Mouse (Mus musculus) frontal cortex, postnatal 10 days (tissue): Measurements from ENCODE around the gene Asb18.

Source experiments
- DNase-seq, 2 experiments: peaks; one replicate each; pipeline ENCODE4 v3.0.0; 2022; ENCODE audit warnings: low spot score in 2 of 2, mixed read lengths in 1 of 2

Asb18 gene

GRCm38 (mm10) chr1:89971848-89972247, 42.6 kb downstream of the Asb18 start:
- DNase-seq, result no peak

GRCm38 (mm10) chr1:89969714-89970110, 44.8 kb downstream of the Asb18 start:
- no peak for DNase-seq

- no peak for DNase-seq
Measured at GRCm38 (mm10) chr1:89969072-89969713, 45.3 kb downstream of the Asb18 start.

- peak; percentile 28 to 48 for DNase-seq
Measured at GRCm38 (mm10) chr1:89968111-89968851, 46.2 kb downstream of the Asb18 start.

- no peak for DNase-seq
Measured at GRCm38 (mm10) chr1:89967585-89967984, 46.9 kb downstream of the Asb18 start.

- no peak for DNase-seq
Measured at GRCm38 (mm10) chr1:89964426-89964825, 50.0 kb downstream of the Asb18 start.

- no peak for DNase-seq
Measured at GRCm38 (mm10) chr1:89963296-89963695, 51.2 kb downstream of the Asb18 start.

GRCm38 (mm10) chr1:89962092-89962491, 52.4 kb downstream of the Asb18 start:
- no peak for DNase-seq

- no peak for DNase-seq
Measured at GRCm38 (mm10) chr1:89959393-89959792, 55.1 kb downstream of the Asb18 start.

GRCm38 (mm10) chr1:89943202-89943601, 71.3 kb downstream of the Asb18 start:
- peak in 1 of 2 experiments; percentile 61 for DNase-seq

- DNase-seq, result no peak
Measured at GRCm38 (mm10) chr1:89942395-89942976, 72.0 kb downstream of the Asb18 start.

GRCm38 (mm10) chr1:89941701-89942381, 72.6 kb downstream of the Asb18 start:
- DNase-seq, result no peak

- no peak for DNase-seq
Measured at GRCm38 (mm10) chr1:89940961-89941524, 73.4 kb downstream of the Asb18 start.

GRCm38 (mm10) chr1:89939981-89940726, 74.3 kb downstream of the Asb18 start:
- peak; percentile 51 to 59 for DNase-seq

- DNase-seq, result no peak
Measured at GRCm38 (mm10) chr1:89939596-89939960, 74.9 kb downstream of the Asb18 start.

GRCm38 (mm10) chr1:89938884-89939595, 75.4 kb downstream of the Asb18 start:
- DNase-seq, result no peak

GRCm38 (mm10) chr1:89935493-89936348, 78.7 kb downstream of the Asb18 start:
- no peak for DNase-seq

- DNase-seq, result no peak
Measured at GRCm38 (mm10) chr1:89934316-89935260, 79.9 kb downstream of the Asb18 start.

- no peak for DNase-seq
Measured at GRCm38 (mm10) chr1:89933786-89934185, 80.7 kb downstream of the Asb18 start.
